Mouse (Mus musculus) colon, adult 2 months (tissue): ENCODE results near the gene Dpm2. TPM values are rescaled to one million over a fixed set of nuclear protein-coding genes. Genes with fewer than 3 reads are reported as not detected.

Experiments
- polyA plus RNA-seq: library from polyadenylated mRNA; depleted of rRNA; stranded (reverse); fragments of >200 nt; gene quantifications from 2 replicates; pipeline ENCODE4 v1.2.3, GENCODE M21; 2012; rRNA removed

Gene Dpm2
- polyA plus RNA-seq: 104 and 129 TPM in 2 replicates

DNA sequence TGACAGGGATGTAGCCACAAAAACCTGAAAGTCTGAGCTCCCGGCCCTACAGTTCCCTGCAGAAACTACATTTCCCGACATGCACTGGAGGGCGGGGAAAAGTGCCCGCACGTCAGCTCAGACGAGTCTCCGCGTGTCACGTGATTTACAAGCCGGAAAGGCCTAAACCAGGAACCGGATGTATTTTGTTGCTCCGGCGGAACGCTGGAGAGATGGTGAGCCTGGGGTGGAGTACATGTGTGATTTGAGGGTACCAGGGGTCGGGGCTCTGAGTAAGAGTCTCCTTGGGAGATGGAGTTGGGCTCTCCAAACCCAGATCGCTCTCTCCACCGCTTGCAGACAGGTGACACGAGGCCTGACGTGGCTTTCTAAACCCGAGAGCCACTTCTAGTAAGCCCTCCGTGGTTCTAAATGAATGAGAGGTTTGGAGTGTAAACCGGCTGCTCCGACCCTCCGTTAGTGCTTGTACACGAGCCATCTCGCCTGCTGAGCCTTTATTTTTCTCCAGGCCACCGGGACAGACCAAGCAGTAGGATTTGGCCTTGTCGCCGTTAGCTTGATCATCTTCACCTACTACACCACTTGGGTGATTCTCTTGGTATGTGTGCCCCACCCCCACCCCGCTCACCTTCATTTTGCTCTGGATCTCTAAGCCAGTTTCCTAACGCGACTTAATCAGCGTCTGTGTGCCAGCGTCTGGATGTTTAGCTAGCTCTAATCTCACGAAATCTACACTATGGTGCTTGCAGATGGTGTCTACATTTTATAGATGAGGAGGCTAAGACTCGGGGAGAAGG lies at the start of gene Dpm2:
Gene Dpm2, plus strand, starts transcription at position 161 of the 797 bp plus-strand sequence.

DNA sequence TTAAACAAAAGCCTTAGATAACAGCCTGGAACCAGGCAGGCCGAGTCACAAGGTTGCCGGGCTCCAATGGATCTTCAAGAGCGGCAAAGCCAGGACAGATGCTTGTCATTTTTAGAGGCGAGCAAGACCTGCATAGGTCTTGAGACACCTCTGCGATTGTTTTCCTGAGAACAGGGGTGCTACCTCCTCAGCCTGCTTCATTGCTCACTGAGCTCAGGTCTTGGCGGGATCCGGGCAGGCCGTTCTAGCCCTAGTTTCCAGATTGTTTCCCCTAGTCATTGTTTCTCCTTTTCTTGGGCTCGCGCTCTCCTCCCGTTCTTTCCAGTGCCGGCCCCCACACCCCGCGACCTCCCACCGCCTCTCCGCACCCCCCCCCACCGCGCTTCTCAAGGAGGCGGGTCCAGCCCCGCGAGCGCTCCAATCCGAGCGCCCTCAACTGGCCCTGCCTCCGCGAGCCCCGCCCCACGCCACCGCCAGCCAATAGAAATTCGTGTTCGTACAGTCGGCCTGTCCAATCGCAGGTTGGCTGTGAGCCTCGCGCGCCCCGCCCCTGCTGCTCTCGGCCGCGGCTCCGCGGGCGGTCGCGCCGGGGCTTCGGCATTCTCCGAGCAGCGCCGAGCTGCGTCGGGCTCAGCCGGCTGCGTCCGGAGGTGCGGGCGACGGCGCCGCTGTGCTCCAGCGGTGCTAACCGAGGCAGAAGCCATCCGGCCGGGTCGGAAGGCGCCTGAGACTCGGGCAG lies 35.8 kb upstream of the Dpm2 start, which contains the start of gene Fam102a:
Gene Fam102a, plus strand, starts transcription at position 600 of the 739 bp plus-strand sequence.

DNA sequence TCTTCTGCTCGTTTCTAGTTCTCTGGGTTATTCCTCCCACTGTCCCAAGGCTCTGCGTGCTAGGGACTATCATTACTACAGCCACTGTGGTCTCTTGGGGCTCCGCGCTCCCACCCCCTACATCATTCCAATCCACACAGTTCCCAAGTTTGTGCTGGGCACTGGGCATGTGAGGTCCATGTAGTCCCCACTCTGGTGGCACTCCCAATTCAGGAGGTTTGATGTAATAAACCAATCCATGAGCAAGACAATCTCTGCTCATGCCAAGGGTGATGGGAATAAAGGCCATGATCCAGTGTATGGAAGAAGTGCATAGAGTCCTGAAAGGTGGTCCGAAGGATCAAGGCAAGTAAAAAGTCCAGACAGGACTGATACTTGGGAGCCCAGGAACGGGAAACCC lies 3.8 kb downstream of the Dpm2 start, which contains the start of gene Pip5kl1:
Gene Pip5kl1, plus strand, starts transcription at position 301 of the 400 bp plus-strand sequence.

GRCm38 (mm10) chr2:32575586-32576160 lies 5.0 kb downstream of the Dpm2 start, which contains the start of gene 9430097D07Rik:
TSS of gene 9430097D07Rik (minus strand) at chr2:32575684.

GRCm38 (mm10) chr2:32586871-32587351 lies 16.3 kb downstream of the Dpm2 start, which contains the start of gene St6galnac4:
TSS of gene St6galnac4 (plus strand) at chr2:32587095.

DNA sequence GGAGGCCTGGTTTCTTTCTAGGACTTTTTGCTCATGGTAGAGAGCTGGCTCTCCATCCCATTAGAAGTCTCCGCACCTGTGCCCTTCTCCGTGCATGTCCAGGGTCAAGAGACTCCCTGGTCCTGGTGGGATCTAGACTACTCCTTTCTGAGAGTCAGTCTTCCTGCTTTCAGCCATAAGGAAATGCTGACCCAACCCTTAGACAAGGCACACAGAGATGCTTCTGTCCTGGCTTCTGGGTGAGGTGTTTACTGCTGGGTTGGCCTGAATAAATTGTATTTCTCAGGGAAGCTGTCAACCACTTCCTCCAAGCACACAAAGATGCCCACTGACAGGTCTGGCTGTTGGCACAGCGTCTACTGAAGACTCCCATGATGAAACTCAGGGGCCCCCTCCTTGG lies 28.8 kb downstream of the Dpm2 start, which contains the start of gene St6galnac6:
Gene St6galnac6, plus strand, starts transcription at position 301 of the 400 bp plus-strand sequence.

DNA sequence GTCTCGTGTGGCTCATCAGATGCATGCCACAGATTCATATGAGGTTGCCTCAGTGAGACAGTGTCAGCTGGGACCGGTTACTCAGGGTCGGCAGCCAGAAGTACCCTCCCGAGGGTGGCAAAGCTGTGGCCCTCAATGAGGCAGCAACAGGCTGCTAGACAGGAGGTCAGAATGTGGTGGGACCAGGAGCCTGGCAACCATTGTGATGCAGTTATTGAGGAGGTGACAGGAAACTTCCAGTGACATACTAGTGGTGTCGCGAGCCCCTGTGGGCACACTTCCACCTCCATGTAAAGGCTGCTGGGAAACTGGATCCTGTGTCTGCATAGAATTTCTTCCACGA lies 50.8 kb downstream of the Dpm2 start, which contains the start of gene Ak1:
Gene Ak1, plus strand, starts transcription at position 242 of the 343 bp plus-strand sequence.

Other genes starting within 250 kb of the Dpm2 start
- 203 and 239 TPM in 2 replicates for gene Ciz1, start 218.5 kb upstream of the Dpm2 start, polyA plus RNA-seq
- gene Dnm1, start 217.5 kb upstream of the Dpm2 start, polyA plus RNA-seq: 73.5 and 82.0 TPM in 2 replicates
- 107 and 180 TPM in 2 replicates for gene 1110008P14Rik, start 188.9 kb upstream of the Dpm2 start, polyA plus RNA-seq
- 6.3 and 6.5 TPM in 2 replicates for gene Lcn2, start 182.6 kb upstream of the Dpm2 start, polyA plus RNA-seq
- gene Ptges2, start 175.0 kb upstream of the Dpm2 start, polyA plus RNA-seq: 32.1 and 36.7 TPM in 2 replicates
- gene Naif1, start 120.4 kb upstream of the Dpm2 start, polyA plus RNA-seq: 6.1 and 6.2 TPM in 2 replicates
- 22.3 and 23.9 TPM in 2 replicates for gene Slc25a25, start 119.4 kb upstream of the Dpm2 start, polyA plus RNA-seq
- gene Fam102a, start 35.5 kb upstream of the Dpm2 start, polyA plus RNA-seq: 87.0 and 91.8 TPM in 2 replicates
- 0.07 and 0.12 TPM in 2 replicates for gene Pip5kl1, start 3.9 kb downstream of the Dpm2 start, polyA plus RNA-seq
- not detected in 2 replicates for gene 9430097D07Rik, start 4.8 kb downstream of the Dpm2 start, polyA plus RNA-seq
- gene St6galnac4, start 16.2 kb downstream of the Dpm2 start, polyA plus RNA-seq: 52.5 and 67.7 TPM in 2 replicates
- 1,674 and 1,690 TPM in 2 replicates for gene St6galnac6, start 28.9 kb downstream of the Dpm2 start, polyA plus RNA-seq
- 13.3 and 16.6 TPM in 2 replicates for gene Ak1, start 50.9 kb downstream of the Dpm2 start, polyA plus RNA-seq
- gene Eng, start 75.7 kb downstream of the Dpm2 start, polyA plus RNA-seq: 66.6 and 72.0 TPM in 2 replicates
- gene Fpgs, start 133.3 kb downstream of the Dpm2 start, polyA plus RNA-seq: 66.9 and 67.1 TPM in 2 replicates
- 110 and 111 TPM in 2 replicates for gene Cdk9, start 142.2 kb downstream of the Dpm2 start, polyA plus RNA-seq
- gene Sh2d3c, start 150.2 kb downstream of the Dpm2 start, polyA plus RNA-seq: 12.3 and 15.6 TPM in 2 replicates
- gene 6330409D20Rik, start 170.2 kb downstream of the Dpm2 start, polyA plus RNA-seq: not detected in 2 replicates
- gene Tor2a, start 186.4 kb downstream of the Dpm2 start, polyA plus RNA-seq: 106 and 146 TPM in 2 replicates
- 0.50 and 0.93 TPM in 2 replicates for gene Ttc16, start 204.8 kb downstream of the Dpm2 start, polyA plus RNA-seq
- gene Ptrh1, start 204.9 kb downstream of the Dpm2 start, polyA plus RNA-seq: 55.8 and 75.5 TPM in 2 replicates
- gene Cfap157, start 213.6 kb downstream of the Dpm2 start, polyA plus RNA-seq: not detected in 2 replicates